13 mouse cellular contexts compared by ENCODE assay signal in the genomic region with DNA sequence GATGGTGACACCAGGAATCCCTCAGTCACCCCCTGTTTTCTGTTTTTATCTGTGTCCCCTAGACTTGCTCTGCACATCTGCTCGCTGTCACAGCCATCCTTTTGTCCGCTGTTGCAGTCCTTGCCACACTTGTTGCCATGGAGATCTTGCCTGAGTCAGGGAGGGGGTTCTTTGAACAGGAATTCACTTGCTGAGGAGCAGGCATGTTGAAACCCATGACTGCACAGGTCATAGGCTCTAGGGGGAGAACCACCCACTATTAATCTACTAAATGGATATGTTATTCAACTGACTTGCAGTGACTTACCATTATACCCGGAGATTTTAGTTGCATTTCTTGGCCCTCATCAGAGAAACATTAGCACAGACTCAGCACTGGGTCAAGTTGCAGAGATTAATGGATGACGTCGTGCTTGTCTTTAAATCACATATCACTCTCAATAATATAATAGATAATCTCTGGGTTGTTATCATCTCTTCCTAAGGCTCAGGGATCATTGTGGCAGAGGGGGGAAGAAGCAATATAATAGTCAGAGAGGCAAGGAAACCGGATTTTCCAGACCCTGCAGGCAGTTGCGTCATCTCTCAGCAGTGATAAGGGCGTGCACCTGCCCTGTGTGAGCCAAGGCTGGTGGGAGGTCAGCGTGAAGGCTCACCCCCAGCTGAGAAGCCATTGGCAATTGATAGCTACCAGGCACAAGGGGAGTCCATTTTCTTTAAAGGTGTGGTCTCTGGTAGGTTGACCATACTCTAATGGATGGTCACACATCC.
DNase-seq lines count a peak whose midpoint lies in the region; ATAC-seq and TF ChIP-seq lines count a peak whose summit lies in the region.
"Had no signal": no experiment of that assay in that cellular context is flagged by ENCODE, and none has a peak within 500 bp of the region (broad histone marks: within the 10 kb centered on the region; RNA-seq: fewer than 3 reads in every experiment).

No protein-coding gene starts in this region.

- H3K4me2 ChIP-seq in midbrain, embryonic 11.5 days = no peak overlapping the region
- H3K4me2 ChIP-seq: heart, embryonic 13.5 days had no signal

- peak; percentile 67; the same call in 1 of the 2 replicates for ATAC-seq in midbrain, embryonic 11.5 days (ENCODE audit: low FRiP score)

- DNase-seq in embryo, embryonic 10 days (ENCODE audit: low spot score) = peak; percentile 63
- no peak for DNase-seq in embryo, embryonic 9.5 days (ENCODE audit: extremely low spot score)
- DNase-seq in urinary bladder, adult 18-20 months (ENCODE audit: low spot score in 2 of 2) = peak; percentile 33 to 63
- DNase-seq in urinary bladder, postnatal 25 days (ENCODE audit: low spot score) = no peak
- peak; percentile 84 for DNase-seq in midbrain, embryonic 11.5 days (ENCODE audit: low spot score, missing footprints)
- DNase-seq in layer of hippocampus, adult 2 months (ENCODE audit: low spot score in 2 of 2) = no peak
- DNase-seq in cerebellum, postnatal 25 days = no peak
- DNase-seq in spleen, adult 18-20 months = no peak
- DNase-seq: adrenal gland, postnatal 10 days; cerebellum, postnatal 10 days; thymus, postnatal 14 days had no signal

- TF ChIP-seq CTCF in layer of hippocampus, adult 2 months (conservative IDR thresholded peaks at IDR 0.05) = no peak

- H3K4me1 ChIP-seq in midbrain, embryonic 11.5 days (ENCODE audit: control insufficient read depth, insufficient read depth, low read length) = peaks cover 11% of the 10 kb centered on the region

- no peaks in the 10 kb centered on the region for H3K36me3 ChIP-seq in midbrain, embryonic 11.5 days (ENCODE audit: control insufficient read depth, insufficient read depth, low read length)
- H3K36me3 ChIP-seq: heart, embryonic 13.5 days had no signal

- no peaks in the 10 kb centered on the region for H3K9me3 ChIP-seq in midbrain, embryonic 11.5 days (ENCODE audit: control insufficient read depth, low read length)
- H3K9me3 ChIP-seq: heart, embryonic 13.5 days had no signal

- no peak overlapping the region for H3K9ac ChIP-seq in midbrain, embryonic 11.5 days (ENCODE audit: low read length)
- H3K9ac ChIP-seq: heart, embryonic 13.5 days had no signal

- no peak overlapping the region for H3K4me3 ChIP-seq in midbrain, embryonic 11.5 days (ENCODE audit: low read depth, low read length)
- H3K4me3 ChIP-seq in layer of hippocampus, adult 2 months = no peak overlapping the region
- H3K4me3 ChIP-seq: heart, embryonic 13.5 days; myocyte had no signal

- H3K27me3 ChIP-seq in midbrain, embryonic 11.5 days (ENCODE audit: control insufficient read depth, insufficient read depth, low read length) = no peaks in the 10 kb centered on the region
- H3K27me3 ChIP-seq: heart, embryonic 13.5 days had no signal

- H3K27ac ChIP-seq in midbrain, embryonic 11.5 days (ENCODE audit: low read depth, low read length) = no peak overlapping the region
- H3K27ac ChIP-seq in layer of hippocampus, adult 2 months = no peak overlapping the region
- H3K27ac ChIP-seq: heart, embryonic 13.5 days had no signal

- 59% methylated on average over 9 of the region's 9 CpGs for whole genome bisulfite sequencing in midbrain, embryonic 11.5 days

Comparison
In these comparisons a context has a peak if more than half of its experiments do, and no peak if none do; other contexts are left out.
1. DNase-seq: peak in embryo, embryonic 10 days (single experiment), urinary bladder, adult 18-20 months (2 of 2) and midbrain, embryonic 11.5 days (single experiment); none in embryo, embryonic 9.5 days (single experiment), urinary bladder, postnatal 25 days (single experiment), layer of hippocampus, adult 2 months (0 of 2), cerebellum, postnatal 25 days (0 of 2) and spleen, adult 18-20 months (0 of 2).